Comparison of ENCODE assay signal across 25 mouse cellular contexts in genomic region chr9:21932006-21932405, GRCm38 (mm10).
"Had no signal": no experiment of that assay in that cellular context is flagged by ENCODE, and none has a peak within 500 bp of the region (broad histone marks: within the 10 kb centered on the region; RNA-seq: fewer than 3 reads in every experiment).

No protein-coding gene starts in this region.

- H3K9ac ChIP-seq: heart, embryonic 12.5 days; hindbrain, embryonic 13.5 days; hindbrain, embryonic 15.5 days; kidney, embryonic 15.5 days; limb, embryonic 12.5 days; liver, embryonic 13.5 days; liver, embryonic 15.5 days; liver, postnatal 0 days had no signal

- DNase-seq: gastrocnemius, postnatal 14 days; gastrocnemius, postnatal 36 days; heart, postnatal 10 days; heart, postnatal 36 days; kidney, adult 11 months; kidney, adult 2 months; kidney, adult 9 months; kidney, postnatal 14 days; kidney, postnatal 36 days; layer of hippocampus, adult 9-11 months; layer of hippocampus, postnatal 36 days; liver; liver, embryonic 13.5 days; liver, postnatal 0 days had no signal

- H3K4me1 ChIP-seq: limb, embryonic 12.5 days had no signal

- H3K4me3 ChIP-seq: heart, embryonic 10.5 days; heart, embryonic 12.5 days; hindbrain, embryonic 13.5 days; hindbrain, embryonic 15.5 days; kidney, embryonic 15.5 days; limb, embryonic 10.5 days; limb, embryonic 12.5 days; liver, embryonic 13.5 days; liver, embryonic 15.5 days had no signal

- H3K9me3 ChIP-seq: heart, embryonic 10.5 days; heart, embryonic 12.5 days; hindbrain, embryonic 13.5 days; hindbrain, embryonic 15.5 days; kidney, embryonic 15.5 days; limb, embryonic 10.5 days; limb, embryonic 12.5 days; liver, embryonic 13.5 days; liver, embryonic 15.5 days had no signal

- H3K27me3 ChIP-seq: heart, embryonic 12.5 days; hindbrain, embryonic 13.5 days; hindbrain, embryonic 15.5 days; kidney, embryonic 15.5 days had no signal

- ATAC-seq: hindbrain, postnatal 0 days; intestine, embryonic 16.5 days; liver, postnatal 0 days had no signal

- H3K36me3 ChIP-seq: heart, embryonic 10.5 days; heart, embryonic 12.5 days; hindbrain, embryonic 13.5 days; hindbrain, embryonic 15.5 days; kidney, embryonic 15.5 days; limb, embryonic 10.5 days; limb, embryonic 12.5 days; liver, embryonic 13.5 days; liver, embryonic 15.5 days had no signal

- H3K27ac ChIP-seq: heart, embryonic 10.5 days; hindbrain, embryonic 13.5 days; hindbrain, embryonic 15.5 days; hindbrain, postnatal 0 days; kidney, embryonic 15.5 days; kidney, postnatal 0 days; limb, embryonic 10.5 days; limb, embryonic 12.5 days; liver, embryonic 13.5 days; liver, embryonic 15.5 days had no signal
